Mouse (Mus musculus) heart, postnatal 10 days (tissue): ENCODE data around the gene Gm20696. TPM values are rescaled to one million over a fixed set of nuclear protein-coding genes. Genes with fewer than 3 reads are reported as not detected.

Source experiments
- DNase-seq, 2 experiments: peaks; one replicate each; pipeline ENCODE4 v3.0.0; 2021
- intact Hi-C: fragments of 180-260 bp; cut with DNase I; formaldehyde crosslinking; loops from one replicate; pipeline ENCODE4 v1.15.1; 2025
- microRNA-seq, 2 experiments: library from miRNA; unstranded; fragments of <30 nt; microRNA quantifications; one replicate each; pipeline ENCODE4 v1.2.0; 2022
- total RNA-seq, 2 experiments: library from RNA; stranded (reverse); gene quantifications; 2 replicates each; pipeline ENCODE4 v1.2.3; 2021

Gm20696 gene
- total RNA-seq, 2 experiments from 2014 or later: 2.4 to 2.5 TPM

DNA sequence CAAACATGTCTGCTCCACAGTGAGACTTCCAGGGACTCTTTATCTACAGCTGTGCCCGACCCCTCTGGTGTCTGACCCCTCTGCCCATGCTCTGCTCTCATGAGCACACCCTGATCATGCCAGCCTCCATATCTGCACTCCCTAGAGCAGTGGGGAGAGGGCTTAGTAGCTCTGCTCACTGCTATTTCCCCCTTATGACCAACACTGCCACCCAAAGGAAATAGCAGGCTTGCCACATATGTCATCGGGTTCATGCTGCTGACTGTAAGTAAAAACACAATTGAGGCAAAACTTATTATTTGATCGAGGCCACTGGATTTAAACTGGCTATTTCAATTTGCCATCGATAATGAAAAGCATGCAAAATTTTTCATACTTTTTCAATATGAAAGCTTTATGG is 414.7 kb downstream of the Gm20696 start:
- intact Hi-C loops: no loop called here
- no peak for DNase-seq

DNA sequence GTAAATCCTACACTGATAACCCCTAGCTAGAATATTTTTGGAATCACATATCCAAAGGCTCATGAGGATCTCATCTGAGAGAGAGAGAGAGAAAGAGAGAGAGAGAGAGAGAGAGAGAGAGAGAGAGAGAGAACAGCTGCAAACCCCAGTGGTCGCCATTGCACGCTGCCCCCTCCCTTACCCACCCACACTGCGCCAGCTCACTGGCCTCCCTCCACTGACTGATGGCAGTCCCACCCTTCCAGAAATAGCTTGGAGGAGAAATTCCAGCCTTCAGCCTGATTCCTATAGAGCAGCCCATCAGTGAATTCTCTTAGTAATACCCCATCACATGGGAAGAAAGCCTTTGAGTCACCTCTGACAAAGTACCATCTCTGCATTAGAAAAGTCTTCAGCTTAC is 415.4 kb downstream of the Gm20696 start:
- intact Hi-C loops: no loop called here
- DNase-seq: no peak

DNA sequence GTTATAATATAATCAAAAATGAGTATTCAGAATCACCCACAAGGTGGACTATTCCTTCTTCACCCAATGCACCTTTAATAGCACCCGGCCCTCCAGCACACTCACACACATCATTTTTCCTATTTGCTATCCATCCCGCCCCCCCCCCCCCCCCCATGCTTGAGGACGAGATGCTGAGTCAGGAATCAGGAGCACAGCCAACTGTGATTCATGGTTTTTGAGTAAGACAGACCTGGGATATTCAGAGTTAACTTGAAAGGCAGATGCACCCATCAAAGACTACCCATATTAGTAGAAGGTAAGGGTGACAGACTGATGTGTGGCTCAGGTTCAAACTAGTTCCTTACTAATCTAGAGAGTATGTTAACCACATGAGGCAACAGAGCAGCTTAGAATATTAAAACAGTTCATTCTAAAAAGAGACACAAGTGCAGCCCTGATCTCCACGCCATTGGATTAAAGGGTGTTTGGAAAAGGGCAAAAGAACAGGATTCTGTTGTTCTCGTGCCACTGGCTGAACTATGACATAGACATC is 417.0 kb downstream of the Gm20696 start:
- intact Hi-C loops: no loop called here
- DNase-seq: no peak

DNA sequence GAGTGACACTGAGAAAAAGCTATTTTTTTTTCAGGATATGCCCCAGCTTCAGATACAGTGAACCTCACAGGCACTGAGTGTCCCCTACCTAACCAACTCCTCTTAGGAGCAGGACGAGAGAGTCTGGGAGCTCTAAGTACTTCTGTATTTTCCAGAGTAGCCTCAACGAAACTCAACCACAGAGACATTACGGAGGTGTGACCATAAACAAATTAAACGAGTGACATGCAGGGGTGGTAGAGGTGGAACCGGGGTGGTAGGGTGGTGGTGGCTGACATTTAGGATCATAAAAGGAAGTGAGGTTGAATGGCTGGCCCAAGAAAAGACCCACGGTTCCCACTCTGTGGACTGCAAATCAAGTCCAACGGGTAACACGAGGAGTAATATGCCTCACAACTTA is 418.2 kb downstream of the Gm20696 start:
- intact Hi-C loops: no loop called here
- DNase-seq: no peak

DNA sequence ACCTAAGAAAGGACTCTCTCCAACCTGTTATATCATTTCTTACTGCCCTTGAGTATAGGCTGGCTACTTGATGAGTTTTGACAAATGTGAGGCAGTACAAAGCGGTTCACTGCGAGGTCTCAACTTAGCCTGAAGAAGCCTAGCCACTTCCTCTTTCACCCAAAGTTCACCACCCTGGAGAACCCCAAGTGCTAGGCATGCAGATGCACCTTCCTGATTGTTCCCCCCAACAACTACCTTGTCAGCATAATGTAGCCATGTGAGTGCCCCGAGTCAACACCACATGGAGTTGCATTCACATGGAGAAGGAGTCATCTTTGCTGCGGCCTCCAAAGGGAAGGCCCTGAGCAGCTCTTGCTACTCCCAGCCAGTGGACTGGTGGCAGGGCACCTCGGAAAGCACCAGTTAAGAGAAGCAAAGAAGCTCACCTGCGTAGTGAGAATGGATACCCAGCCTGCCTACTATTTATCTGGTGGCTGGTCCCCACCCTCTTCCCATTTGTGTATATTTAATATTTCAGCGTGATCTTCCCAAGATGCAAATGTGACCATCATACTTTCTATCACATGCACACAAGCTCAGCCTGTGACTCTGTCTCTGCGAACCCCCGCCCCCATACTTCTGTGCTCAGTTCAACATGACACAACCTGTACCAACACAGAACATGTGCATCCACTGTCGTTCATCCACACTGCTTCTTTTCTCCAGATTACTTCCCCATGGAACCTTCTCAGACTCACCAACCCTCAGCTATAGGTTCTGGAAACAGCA is 424.8 kb downstream of the Gm20696 start:
- intact Hi-C loops: no loop called here
- DNase-seq: no peak

DNA sequence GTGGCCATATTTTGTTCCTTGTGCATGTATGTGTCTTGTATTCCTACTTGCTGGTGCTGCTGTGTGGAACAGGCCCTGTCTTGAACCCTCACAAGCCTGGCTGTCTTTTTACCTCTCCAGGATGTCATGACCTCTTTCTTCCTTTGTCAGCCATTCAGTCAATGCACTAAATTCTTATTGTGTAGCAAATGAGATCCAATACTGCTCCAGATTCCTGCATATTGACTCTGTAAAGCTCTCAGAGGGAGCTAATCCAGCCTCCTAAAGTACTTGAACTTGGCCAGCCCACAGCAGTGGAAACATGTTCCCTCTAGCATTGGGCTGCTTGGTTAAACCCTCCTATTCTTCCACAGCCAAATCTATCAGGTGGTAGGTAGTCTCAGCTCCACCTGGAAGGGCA is 425.8 kb downstream of the Gm20696 start:
- intact Hi-C loops: no loop called here
- no peak for DNase-seq

DNA sequence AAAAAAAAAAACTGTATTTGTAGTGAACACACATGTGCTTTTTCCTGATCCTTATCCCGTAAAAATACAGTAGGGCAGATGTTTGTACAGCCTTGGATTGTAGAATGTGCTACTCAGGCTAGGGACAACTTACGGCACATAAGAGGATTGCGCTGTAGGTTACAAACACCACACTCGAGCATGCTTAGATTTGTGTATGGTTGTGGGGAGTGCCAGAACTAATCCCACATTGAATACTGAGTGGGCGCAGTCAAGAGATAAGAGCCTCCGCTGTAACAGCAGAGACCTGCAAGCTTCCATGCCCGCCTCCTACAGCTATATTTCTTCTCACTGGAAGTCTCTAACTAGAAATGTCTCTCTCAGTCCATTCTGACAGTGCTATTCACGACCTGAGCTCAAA is 431.0 kb downstream of the Gm20696 start:
- no peak for DNase-seq
- intact Hi-C loops: no loop called here

DNA sequence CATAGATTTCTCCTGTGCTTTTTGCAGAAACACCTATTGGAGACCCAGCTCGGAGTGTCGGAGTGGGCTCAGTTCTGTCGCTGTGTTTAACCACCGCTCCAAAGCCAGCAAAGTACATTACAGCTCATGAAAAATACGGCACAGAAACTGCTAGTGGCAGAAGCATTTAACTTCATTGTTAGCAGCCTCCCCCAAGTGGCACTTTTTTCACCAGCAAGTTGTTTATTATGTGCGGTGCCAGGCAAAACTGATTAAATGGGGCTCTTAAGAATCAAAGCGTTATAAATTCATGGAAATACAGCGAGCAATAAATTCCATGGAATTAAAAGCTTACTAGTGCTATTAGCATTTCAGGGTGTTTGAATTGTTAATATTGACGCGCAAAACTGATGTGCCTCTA is 433.2 kb downstream of the Gm20696 start:
- intact Hi-C loops: no loop called here
- no peak for DNase-seq

DNA sequence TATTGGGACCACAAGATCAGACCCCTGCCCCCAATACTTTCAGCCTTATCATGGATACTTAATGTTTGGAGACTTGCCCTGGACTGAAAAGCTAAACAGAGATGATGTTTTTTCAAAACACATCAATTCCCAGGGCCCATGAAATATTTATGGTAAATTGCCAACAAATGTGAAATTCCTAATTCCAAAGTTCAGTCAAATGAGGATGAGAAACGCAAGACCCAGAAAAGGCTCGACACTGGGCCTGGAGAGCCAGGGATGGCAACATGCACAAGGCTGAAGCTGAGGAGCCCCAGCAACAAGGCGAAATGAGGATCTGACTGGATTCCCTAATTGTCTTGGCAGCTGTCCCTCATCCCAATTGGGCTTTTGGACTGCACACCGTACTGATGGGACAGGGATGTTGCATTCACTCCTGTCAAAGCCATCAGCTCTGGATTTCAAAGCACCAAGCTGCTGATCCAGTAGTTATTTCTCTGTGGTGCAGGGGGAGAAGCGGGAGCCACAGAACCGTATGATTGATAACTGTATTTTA is 438.2 kb downstream of the Gm20696 start:
- intact Hi-C loops: no loop called here
- DNase-seq: peak; percentile 16 to 31

DNA sequence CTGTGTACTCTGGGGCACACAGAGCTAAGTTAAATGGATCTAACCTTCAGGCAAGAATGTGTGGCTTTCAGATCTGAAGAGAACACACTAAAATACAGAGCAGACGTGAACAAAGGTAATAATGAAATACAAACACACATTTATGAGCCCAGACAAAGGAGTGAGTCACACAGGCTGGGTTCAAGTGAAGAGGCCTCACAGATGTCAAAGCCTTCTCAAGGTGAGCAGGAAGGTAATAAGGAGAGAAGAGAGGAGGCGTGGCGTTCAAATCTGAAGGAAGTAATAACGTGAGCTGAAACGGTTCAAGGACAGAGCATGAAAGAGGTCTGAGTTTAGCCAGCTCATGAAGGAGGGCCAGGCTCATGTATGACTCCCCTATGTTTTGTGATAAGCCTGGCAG is 445.4 kb downstream of the Gm20696 start:
- intact Hi-C loops: no loop called here
- DNase-seq: no peak

DNA sequence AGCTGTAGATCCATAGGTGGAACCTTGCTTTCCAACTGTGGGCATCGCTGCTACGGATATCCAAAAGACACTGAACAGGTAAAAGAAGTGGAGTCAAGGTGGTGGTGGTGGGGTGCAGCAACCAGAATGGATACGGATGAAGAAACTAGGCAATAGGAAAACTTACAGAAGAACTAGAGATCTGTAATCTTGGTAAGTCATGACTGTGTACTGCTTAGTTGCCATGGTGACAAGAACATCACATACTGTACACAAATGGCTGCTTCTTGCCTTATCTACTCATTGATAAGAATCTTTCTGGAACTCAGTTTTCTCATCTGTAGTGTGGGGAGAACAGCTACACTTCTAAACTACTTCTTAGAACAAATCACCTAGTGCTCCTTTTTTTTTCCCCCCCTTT is 446.1 kb downstream of the Gm20696 start:
- DNase-seq: no peak
- intact Hi-C loops: no loop called here

DNA sequence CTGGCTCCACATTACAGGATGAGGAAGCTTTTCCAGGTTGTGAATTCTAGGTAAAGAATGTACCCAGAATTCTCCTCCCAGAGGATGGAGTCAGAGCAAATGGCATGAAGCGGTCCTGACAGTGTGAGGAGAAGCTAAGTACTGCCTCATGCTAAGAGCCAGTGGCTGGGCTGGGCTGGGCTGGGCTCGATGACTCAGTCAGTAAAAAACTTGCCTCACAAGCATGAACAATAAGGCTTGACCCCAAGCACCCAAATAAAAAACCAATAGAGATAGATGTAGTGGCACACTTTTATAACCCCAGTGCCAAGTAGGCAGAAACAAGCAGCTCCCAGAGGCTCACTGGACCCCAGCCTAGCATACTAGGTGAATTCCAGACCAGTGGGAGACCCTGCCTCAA is 448.8 kb downstream of the Gm20696 start:
- DNase-seq: no peak
- intact Hi-C loops: no loop called here

DNA sequence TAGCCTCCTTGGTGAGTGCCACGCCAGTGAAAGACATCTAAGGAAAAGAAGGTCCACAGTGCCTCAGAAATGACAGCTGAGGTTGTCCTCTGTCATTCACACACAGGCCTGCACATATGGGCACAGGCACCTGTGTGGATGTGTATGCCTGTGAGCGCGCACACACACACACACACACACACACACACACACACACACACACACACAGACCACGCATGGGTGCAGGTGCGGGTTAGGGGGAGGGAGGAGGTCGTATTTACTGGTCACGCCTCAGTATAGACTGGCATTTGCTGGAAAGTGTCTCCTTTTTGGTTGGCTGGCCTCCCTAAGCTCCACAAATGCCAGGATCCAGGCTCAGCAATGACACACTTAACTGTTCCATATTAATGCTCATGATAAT is 449.4 kb downstream of the Gm20696 start:
- intact Hi-C loops: no loop called here
- no peak for DNase-seq

DNA sequence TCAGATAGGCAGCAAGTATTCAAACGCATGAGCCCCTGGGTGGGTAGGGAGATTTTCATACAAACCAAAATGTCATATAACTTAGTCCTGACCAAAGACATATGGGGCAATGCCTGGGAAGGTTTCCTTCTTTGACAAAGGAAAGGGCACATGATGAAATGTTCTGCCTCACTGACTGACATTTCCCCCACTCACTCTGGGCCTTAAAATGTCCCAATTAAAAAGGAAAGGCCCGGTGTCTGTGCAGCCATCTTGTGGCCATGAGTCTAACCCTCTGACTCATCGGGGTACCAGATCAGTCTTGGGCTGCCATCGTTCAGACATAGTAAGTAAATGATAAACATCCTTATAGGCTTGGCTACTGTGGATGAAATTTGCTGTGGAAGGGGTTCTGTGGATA is 454.1 kb downstream of the Gm20696 start:
- no peak for DNase-seq

DNA sequence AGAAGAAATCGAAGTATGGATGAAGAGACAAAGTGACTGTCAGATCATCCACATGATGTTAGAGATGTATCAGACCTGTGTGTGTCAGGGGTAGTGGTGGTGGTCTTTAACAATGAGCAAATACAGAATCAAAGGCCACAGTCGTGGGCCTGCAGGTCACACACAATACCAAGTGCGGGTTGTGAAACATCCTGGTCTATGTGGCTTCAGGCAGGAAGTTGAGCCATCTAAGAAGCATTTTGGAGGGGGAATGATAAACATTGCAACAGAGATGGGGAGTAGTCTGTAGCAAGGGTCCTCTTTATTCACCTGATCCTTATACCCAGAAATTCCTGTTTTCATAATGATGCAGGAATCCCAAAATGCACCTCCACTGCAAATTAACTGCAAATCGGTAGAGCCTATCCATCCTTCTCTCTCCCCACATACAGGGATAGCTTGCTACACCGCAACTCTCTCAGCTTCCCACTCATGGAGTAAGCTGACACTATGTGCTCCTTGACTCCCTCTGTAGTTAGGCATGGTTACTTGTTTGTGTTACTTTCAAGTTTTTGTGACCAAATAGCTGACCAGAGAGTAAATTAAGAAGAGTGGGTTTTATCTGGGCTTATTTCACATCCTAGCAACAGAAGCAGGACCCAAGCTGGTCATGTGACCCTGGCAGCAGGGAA is 454.8 kb downstream of the Gm20696 start:
- DNase-seq: no peak
- intact Hi-C loops: no loop called here

More for the DNA sequence above, 454.1 kb downstream of the Gm20696 start:
- intact Hi-C loops: no loop called here

DNA sequence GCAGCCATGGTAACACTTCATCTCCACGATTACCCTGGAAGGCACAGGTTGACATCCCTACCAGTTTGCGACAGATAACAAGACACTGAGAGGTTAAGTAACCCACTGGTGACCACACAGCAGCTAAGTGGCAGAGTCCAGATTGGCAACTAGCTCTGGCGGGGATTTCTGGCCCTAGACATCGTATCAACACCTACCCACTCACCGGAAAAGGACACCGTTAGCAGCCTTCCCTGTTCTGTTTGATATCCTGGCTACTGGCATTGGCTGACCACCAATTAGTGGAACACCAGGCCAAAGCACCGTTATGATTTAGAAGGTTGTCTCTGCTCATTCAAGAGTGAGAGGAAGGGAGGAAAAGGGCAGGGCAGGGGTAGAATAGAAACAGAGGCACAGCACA is 456.4 kb downstream of the Gm20696 start:
- intact Hi-C loops: no loop called here
- DNase-seq: no peak

Small RNAs within 50 kb of the gene (microRNA-seq; reads per million reads assigned to microRNA genes)
- 0 reads per million in 2 experiments for gene Gm22328

Other genes with a start within 250 kb of the Gm20696 start
- 10 to 100 TPM; 52.4 to 60.6 TPM for gene Foxp1, start 144.1 kb downstream of the Gm20696 start, total RNA-seq
- 10 to 100 TPM; 25.7 to 28.6 TPM for gene Eif4e3, start within 50 bp of the Gm20696 start, total RNA-seq
- 1 to 10 TPM; 3.1 to 4.7 TPM for gene Gpr27, start 25.9 kb upstream of the Gm20696 start, total RNA-seq
- gene Prok2, start 59.6 kb upstream of the Gm20696 start, total RNA-seq: not detected